Mouse (Mus musculus) embryonic fibroblast, embryonic 13.5 days (primary cell): ENCODE data around the gene Pigz.
A peak's percentile ranks its signal among the peaks of the same experiment; 100 is the strongest.

ENCODE experiments used
- CTCF ChIP-seq: IDR thresholded peaks from 2 replicates; pipeline ENCODE4 v1.5.1; 2011; ENCODE audit warnings: mild to moderate bottlenecking, control low read depth, low read length, moderate library complexity, borderline replicate concordance; ENCODE audit not compliant: insufficient read depth
- POLR2A ChIP-seq: IDR thresholded peaks from 2 replicates; pipeline ENCODE4 v1.6.1; 2011; ENCODE audit warnings: low read depth, mild to moderate bottlenecking, control low read depth, low read length, moderate library complexity

DNA sequence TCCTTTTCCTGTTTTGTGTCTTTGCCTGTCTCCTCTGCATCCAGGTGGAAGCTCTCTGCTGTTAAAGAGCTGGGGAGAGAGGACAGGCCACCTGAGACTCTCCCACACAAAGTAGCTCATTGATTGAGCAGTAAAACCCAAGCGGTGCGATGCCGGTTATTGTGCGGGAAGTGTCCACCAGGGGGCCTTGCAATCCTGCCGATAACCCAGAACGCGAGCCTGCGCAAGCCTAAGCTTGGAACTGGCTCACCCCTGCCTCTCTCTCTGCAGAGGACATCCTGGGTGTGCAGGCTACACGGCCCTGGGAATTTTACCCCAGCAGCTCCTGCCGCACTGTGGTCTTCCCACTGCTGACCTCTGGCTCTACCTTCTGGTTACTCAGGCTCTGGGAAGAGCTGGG is 10.3 kb downstream of the Pigz start:
- TF ChIP-seq POLR2A: no peak
- TF ChIP-seq CTCF: peak; percentile 63
